Mouse (Mus musculus): ENCODE measurements around the gene Zbtb11.

DNA sequence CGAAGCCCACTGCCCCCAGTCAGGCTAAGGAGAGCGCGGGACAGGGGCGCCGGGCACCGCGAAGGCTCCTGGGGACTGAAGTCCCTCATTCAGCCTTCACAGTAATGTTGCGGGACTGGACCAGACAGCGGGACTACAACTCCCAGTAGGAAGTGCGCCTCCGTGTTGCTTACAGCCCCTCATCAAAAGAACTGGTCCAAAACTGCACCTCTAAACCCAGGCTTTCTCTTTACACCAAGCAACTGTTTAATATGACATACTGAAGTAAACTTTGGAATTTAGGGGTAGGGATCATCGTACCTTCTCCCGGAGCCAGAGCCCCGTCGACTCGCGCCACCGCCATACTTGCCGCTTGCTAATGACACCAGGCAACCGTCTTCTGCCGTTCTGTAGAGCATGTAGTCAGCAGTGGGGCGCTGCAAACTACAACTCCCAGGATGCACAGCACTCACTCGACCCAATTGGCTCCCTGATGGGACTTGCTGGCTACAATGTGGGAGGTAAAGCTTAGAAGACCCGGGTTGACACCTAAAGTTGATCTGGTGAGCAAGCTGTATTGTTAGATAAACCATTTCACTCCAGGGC, 39.1 kb upstream of the Zbtb11 start, which contains the start of gene Cep97:
- 0 out of 2 replicates have a peak, but pooled peaks have one; percentile 6 for TF ChIP-seq POLR2A (IDR thresholded peaks at IDR 0.05; ENCODE audit: extremely low read depth, insufficient read depth, low read length)
- TF ChIP-seq CTCF (IDR thresholded peaks at IDR 0.05; ENCODE audit: low read depth, low read length): no peak

Data from liver, adult 2 months (tissue).